Mouse (Mus musculus) heart, adult 2 months (tissue): Measurements from ENCODE around the gene Snrk. TPM values are rescaled to one million over a fixed set of nuclear protein-coding genes. Genes with fewer than 3 reads are reported as not detected.

Source experiments
- DNase-seq, 2 experiments: peaks; one replicate each; pipeline ENCODE4 v3.0.0; 2021
- H3K27ac ChIP-seq: fragments of 200-600 bp; 2 replicates; pipeline ENCODE4 v1.8.1; 2022
- H3K27me3 ChIP-seq: fragments of 200-500 bp; 2 replicates; pipeline ENCODE4 v1.6.1; 2012; ENCODE audit warnings: mild to moderate bottlenecking, low read length, inconsistent platforms, mixed read lengths; ENCODE audit not compliant: control insufficient read depth, insufficient read depth
- H3K36me3 ChIP-seq: fragments of 200-500 bp; 2 replicates; pipeline ENCODE4 v1.6.1; 2012; ENCODE audit warnings: low read length, inconsistent platforms; ENCODE audit not compliant: control insufficient read depth, insufficient read depth
- H3K4me1 ChIP-seq: fragments of 200-500 bp; 2 replicates; pipeline ENCODE4 v1.6.1; 2011; ENCODE audit warnings: low read length; ENCODE audit not compliant: control insufficient read depth, insufficient read depth
- H3K4me3 ChIP-seq: fragments of 200-600 bp; 2 replicates; pipeline ENCODE4 v1.8.1; 2022
- H3K79me2 ChIP-seq: fragments of 200-500 bp; replicated peaks from 2 replicates; pipeline ENCODE4 v1.6.1; 2012; ENCODE audit warnings: mild to moderate bottlenecking, inconsistent platforms, low read length, moderate library complexity, mixed read lengths; ENCODE audit not compliant: control insufficient read depth, insufficient read depth
- H3K9ac ChIP-seq: fragments of 200-500 bp; 2 replicates; pipeline ENCODE4 v1.6.1; 2012; ENCODE audit warnings: low read depth, mild to moderate bottlenecking, control low read depth, inconsistent platforms, low read length, mixed read lengths
- CTCF ChIP-seq: fragments of 200-600 bp; IDR thresholded peaks from 2 replicates; pipeline ENCODE4 v1.8.1; 2022; ENCODE audit warnings: antibody characterized with exemption, mild to moderate bottlenecking, moderate library complexity
- EP300 ChIP-seq: fragments of 200-500 bp; IDR thresholded peaks from 2 replicates; pipeline ENCODE4 v1.6.1; 2011; ENCODE audit warnings: low read depth, low read length, control low read depth; ENCODE audit not compliant: insufficient read depth
- POLR2A ChIP-seq: fragments of 200-500 bp; IDR thresholded peaks from 2 replicates; pipeline ENCODE4 v1.6.1; 2011; ENCODE audit warnings: mild to moderate bottlenecking, low read depth, low read length, control low read depth; ENCODE audit not compliant: insufficient read depth
- WGBS: fragments of 180-500 bp; shearing (Covaris S2); methylation state at CpG from one replicate; pipeline ENCODE4 v1.1.7; 2018; 5-methylcytosine and 5-hydroxymethylcytosine counted together
- intact Hi-C: fragments of 180-260 bp; cut with DNase I; formaldehyde crosslinking; loops from one replicate; pipeline ENCODE4 v1.15.1; 2025
- polyA plus RNA-seq: library from polyadenylated mRNA; depleted of rRNA; stranded (reverse); fragments of >200 nt; gene quantifications from 2 replicates; pipeline ENCODE4 v1.2.3, GENCODE M21; 2012
- total RNA-seq, 2 experiments: library from RNA; stranded (reverse); gene quantifications; 2 replicates each; pipeline ENCODE4 v1.2.3; 2021

Snrk gene
- total and polyA plus RNA-seq, 3 experiments, result 68.0 to 163 (median 142) TPM

DNA sequence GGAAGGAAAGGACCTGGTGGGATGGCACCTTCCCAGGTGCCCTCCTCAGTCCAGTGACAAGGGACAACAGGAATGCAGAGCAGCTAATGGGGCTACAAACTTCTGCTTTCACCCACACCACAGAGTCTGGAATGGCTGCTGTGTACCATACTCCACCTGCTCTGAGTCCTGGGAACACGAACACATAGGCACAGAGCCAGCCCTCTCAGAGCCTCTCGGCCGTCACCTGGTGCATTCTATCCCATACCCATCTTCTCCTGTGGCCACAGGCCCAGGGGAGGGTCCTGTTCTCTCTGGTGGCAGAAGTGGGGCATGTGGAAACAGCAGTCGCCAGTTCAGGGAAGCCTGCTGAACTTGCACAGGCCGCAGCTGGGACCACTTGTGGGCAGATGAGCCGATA lies 57.7 kb downstream of the Snrk start:
- Histone ChIP-seq H3K4me1 (peaks cover 42% of the 10 kb centered on the region), H3K9ac (no peak overlapping the region), H3K36me3 (peaks cover 5% of the 10 kb centered on the region), H3K4me3 (no peak overlapping the region), H3K79me2 (no peaks in the 10 kb centered on the region), H3K27ac (peak overlapping the region; percentile 52; the same call in 1 of the 2 replicates), H3K27me3 (no peaks in the 10 kb centered on the region)
- intact Hi-C loops, result loop anchor here (5.0 kb wide), 1 partner anchor 37 kb away; no protein-coding TSS in a partner anchor
- no peak for DNase-seq
- 95% methylated on average over 6 of the region's 6 CpGs for WGBS
- no peak for TF ChIP-seq CTCF
- TF ChIP-seq POLR2A, result no peak
- TF ChIP-seq EP300, result no peak

DNA sequence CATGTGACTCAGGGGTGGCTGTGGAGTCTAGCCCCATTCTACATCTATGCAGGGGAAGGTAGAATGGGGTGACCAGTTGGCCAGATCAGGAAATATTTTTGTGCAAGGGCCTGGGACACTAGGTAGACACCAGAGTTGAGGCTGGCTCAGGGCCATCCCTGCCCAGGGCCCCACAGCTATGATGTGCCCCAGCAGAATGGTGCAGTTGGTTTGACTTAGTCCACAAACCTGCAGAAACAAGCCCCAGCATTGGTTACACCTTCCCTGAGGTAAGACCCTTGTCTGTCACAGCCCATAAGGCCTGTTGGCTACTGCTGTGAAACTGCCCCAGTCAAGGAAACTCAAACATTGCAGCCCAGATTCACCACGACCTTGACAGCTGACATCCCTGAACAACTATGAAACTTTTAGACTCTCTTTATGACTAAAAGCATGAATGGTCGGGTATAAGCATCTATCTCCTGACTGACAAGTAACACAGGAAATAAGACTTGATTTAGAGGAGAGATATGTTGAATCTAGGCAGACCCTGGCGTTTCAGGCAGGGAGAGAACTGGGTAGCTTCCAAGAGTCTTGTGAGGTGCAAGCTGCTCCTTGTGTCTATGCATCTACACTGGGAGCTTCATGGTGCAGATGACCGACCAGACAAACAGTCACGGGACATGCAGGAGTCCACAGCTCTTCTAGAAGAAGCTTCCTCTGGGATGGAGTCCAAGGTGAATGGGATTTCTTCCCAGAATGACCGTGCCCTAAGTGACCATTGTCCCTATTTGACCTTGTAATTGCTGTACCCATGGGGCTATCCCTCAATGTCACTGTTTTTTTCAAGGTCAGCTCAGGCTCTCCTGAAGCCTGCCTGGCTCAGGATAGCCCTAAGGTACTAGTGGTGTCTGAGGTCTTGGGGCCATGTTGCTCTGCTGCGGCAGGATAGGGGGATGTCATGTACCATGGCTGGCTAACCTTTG lies 60.5 kb downstream of the Snrk start:
- Histone ChIP-seq H3K36me3 (no peaks in the 10 kb centered on the region), H3K9ac (no peak overlapping the region), H3K4me1 (peaks cover 37% of the 10 kb centered on the region), H3K27ac (peak overlapping the region; percentile 83), H3K27me3 (no peaks in the 10 kb centered on the region), H3K79me2 (no peaks in the 10 kb centered on the region), H3K4me3 (no peak overlapping the region)
- intact Hi-C loops, result no loop called here
- TF ChIP-seq POLR2A (0 out of 2 replicates have a peak, but pooled peaks have one; percentile 25), EP300 (0 out of 2 replicates have a peak, but pooled peaks have one; percentile 25), CTCF (no peak)
- DNase-seq, result peak in 1 of 2 experiments; percentile 63
- WGBS, result 27% methylated on average over 7 of the region's 7 CpGs

DNA sequence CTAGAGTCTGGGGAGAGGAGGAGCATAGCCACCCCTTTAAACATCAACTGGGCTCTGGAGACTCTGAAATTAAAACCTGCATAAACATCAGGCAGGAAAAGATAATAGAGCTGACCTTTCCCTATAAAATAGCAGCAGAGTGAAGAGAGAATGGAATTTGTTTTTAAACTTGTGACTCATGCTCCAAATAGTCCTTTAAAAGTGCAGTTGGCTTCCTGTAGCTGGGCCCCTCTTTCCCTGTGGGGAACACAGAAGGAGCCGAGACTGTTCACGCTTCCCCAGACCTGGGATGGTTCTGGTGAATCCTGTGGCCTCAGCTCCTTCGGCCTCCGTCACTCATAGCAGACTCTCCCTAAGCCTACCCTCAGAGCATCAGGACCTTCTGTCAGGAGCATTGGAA lies 61.4 kb downstream of the Snrk start:
- intact Hi-C loops, result no loop called here
- H3K4me1 ChIP-seq, result peaks cover 36% of the 10 kb centered on the region
- no peak overlapping the region for H3K9ac ChIP-seq
- TF ChIP-seq EP300 (no peak), POLR2A (no peak), CTCF (no peak)
- H3K36me3 ChIP-seq, result no peaks in the 10 kb centered on the region
- H3K79me2 ChIP-seq, result no peaks in the 10 kb centered on the region
- H3K27me3 ChIP-seq, result no peaks in the 10 kb centered on the region
- H3K27ac ChIP-seq, result peak overlapping the region; percentile 83
- H3K4me3 ChIP-seq, result no peak overlapping the region
- 34% methylated on average over 4 of the region's 4 CpGs for WGBS
- no peak for DNase-seq

GRCm38 (mm10) chr9:122180105-122180504 lies 63.0 kb downstream of the Snrk start:
- 82% methylated on average over 3 of the region's 3 CpGs for WGBS
- intact Hi-C loops, result no loop called here
- Histone ChIP-seq H3K27ac (no peak overlapping the region), H3K4me1 (peaks cover 28% of the 10 kb centered on the region), H3K36me3 (no peaks in the 10 kb centered on the region), H3K79me2 (no peaks in the 10 kb centered on the region), H3K27me3 (no peaks in the 10 kb centered on the region), H3K4me3 (no peak overlapping the region), H3K9ac (no peak overlapping the region)
- no peak for TF ChIP-seq EP300
- no peak for TF ChIP-seq POLR2A
- no peak for TF ChIP-seq CTCF
- DNase-seq, result no peak

- Histone ChIP-seq H3K36me3 (peaks cover 12% of the 10 kb centered on the region; the same call in 1 of the 2 replicates), H3K27me3 (no peaks in the 10 kb centered on the region), H3K4me3 (no peak overlapping the region), H3K4me1 (peaks cover 38% of the 10 kb centered on the region), H3K79me2 (no peaks in the 10 kb centered on the region), H3K9ac (no peak overlapping the region), H3K27ac (peak overlapping the region; percentile 98)
- 83% methylated on average over 4 of the region's 4 CpGs for WGBS
- intact Hi-C loops, result no loop called here
- no peak for DNase-seq
- TF ChIP-seq POLR2A, result no peak
These were observed 66.0 kb downstream of the Snrk start for GRCm38 (mm10) chr9:122183074-122183473.

DNA sequence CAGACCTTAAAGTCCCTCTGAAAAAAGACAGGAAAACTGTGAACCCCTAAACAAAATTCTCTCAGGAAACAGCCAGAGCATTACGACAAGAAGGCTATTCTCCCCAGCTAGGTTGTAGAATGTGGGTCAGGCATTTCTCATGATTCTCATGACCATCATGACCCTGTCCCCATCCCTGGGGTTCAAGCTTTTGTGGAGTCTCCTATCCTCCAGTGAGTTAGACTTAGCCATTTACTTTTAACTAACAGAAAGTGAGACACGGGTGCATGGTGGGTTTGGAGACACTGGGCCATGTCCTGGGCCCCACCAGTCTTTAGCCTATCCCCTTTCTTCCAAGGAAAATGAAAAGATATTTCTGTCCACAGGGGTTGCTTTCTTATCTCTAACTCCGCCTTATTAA lies 67.3 kb downstream of the Snrk start:
- Histone ChIP-seq H3K27ac (peak overlapping the region; percentile 98), H3K79me2 (no peaks in the 10 kb centered on the region), H3K4me3 (no peak overlapping the region), H3K9ac (no peak overlapping the region), H3K36me3 (peaks cover 15% of the 10 kb centered on the region; the same call in 1 of the 2 replicates), H3K27me3 (no peaks in the 10 kb centered on the region), H3K4me1 (peaks cover 38% of the 10 kb centered on the region)
- 73% methylated on average over 3 of the region's 3 CpGs for WGBS
- intact Hi-C loops, result loop anchor here (2.0 kb wide), 2 partner anchors 64 to 166 kb away; no protein-coding TSS in a partner anchor
- TF ChIP-seq CTCF (no peak), EP300 (no peak), POLR2A (no peak)
- no peak for DNase-seq
